Mouse (Mus musculus) retina, embryonic 14.5 days (tissue): ENCODE data around the gene Irak2.

Experiments used
- DNase-seq: peaks from one replicate; pipeline ENCODE4 v3.0.0-alpha.2; 2015; ENCODE audit warnings: low spot score

The Irak2 gene

GRCm38 (mm10) chr6:113639201-113639600 lies 934 bp downstream of the Irak2 start:
- DNase-seq: no peak

- no peak for DNase-seq
Measured at GRCm38 (mm10) chr6:113642605-113643004, 4.3 kb downstream of the Irak2 start.

- DNase-seq: no peak
Measured at GRCm38 (mm10) chr6:113643021-113643420, 4.8 kb downstream of the Irak2 start.

- DNase-seq: no peak
Measured at GRCm38 (mm10) chr6:113643967-113644366, 5.7 kb downstream of the Irak2 start.

GRCm38 (mm10) chr6:113644808-113645207 lies 6.5 kb downstream of the Irak2 start:
- DNase-seq: no peak

GRCm38 (mm10) chr6:113649346-113650196 lies 11.3 kb downstream of the Irak2 start:
- DNase-seq: no peak

GRCm38 (mm10) chr6:113650197-113650640 lies 12.0 kb downstream of the Irak2 start:
- no peak for DNase-seq

GRCm38 (mm10) chr6:113651626-113652025 lies 13.4 kb downstream of the Irak2 start:
- no peak for DNase-seq

GRCm38 (mm10) chr6:113653551-113653950 lies 15.3 kb downstream of the Irak2 start:
- DNase-seq: no peak

- DNase-seq: no peak
Measured at GRCm38 (mm10) chr6:113654102-113654501, 15.8 kb downstream of the Irak2 start.

GRCm38 (mm10) chr6:113654753-113655397 lies 16.6 kb downstream of the Irak2 start:
- no peak for DNase-seq

- DNase-seq: no peak
Measured at GRCm38 (mm10) chr6:113655475-113655874, 17.2 kb downstream of the Irak2 start.

GRCm38 (mm10) chr6:113656847-113657246 lies 18.6 kb downstream of the Irak2 start:
- peak; percentile 74 for DNase-seq

GRCm38 (mm10) chr6:113658226-113658625 lies 20.0 kb downstream of the Irak2 start:
- DNase-seq: no peak

GRCm38 (mm10) chr6:113659648-113660491 lies 21.6 kb downstream of the Irak2 start:
- no peak for DNase-seq

GRCm38 (mm10) chr6:113660492-113661352 lies 22.5 kb downstream of the Irak2 start:
- DNase-seq: peak; percentile 29

GRCm38 (mm10) chr6:113661353-113662241 lies 23.3 kb downstream of the Irak2 start:
- peak; percentile 60 for DNase-seq

- no peak for DNase-seq
Measured at GRCm38 (mm10) chr6:113662964-113663700, 24.9 kb downstream of the Irak2 start.

- DNase-seq: no peak
Measured at GRCm38 (mm10) chr6:113664305-113664704, 26.0 kb downstream of the Irak2 start.
